Mouse (Mus musculus) C2C12 (cell line): ENCODE results near the gene Zfr.

Source experiments
- CEBPB ChIP-seq: IDR thresholded peaks from one replicate; pipeline ENCODE4 v1.6.1; 2011; ENCODE audit warnings: low read depth, mild to moderate bottlenecking, control low read depth, moderate library complexity
- CTCF ChIP-seq: IDR thresholded peaks from one replicate; pipeline ENCODE4 v1.5.1; 2011; ENCODE audit not compliant: control insufficient read depth, insufficient read depth, insufficient read length
- MAX ChIP-seq: IDR thresholded peaks from one replicate; pipeline ENCODE4 v1.6.1; 2011; ENCODE audit warnings: mild to moderate bottlenecking, control low read depth
- MYOD1 ChIP-seq: IDR thresholded peaks from one replicate; pipeline ENCODE4 v1.6.1; 2011; ENCODE audit warnings: low read depth; ENCODE audit not compliant: control insufficient read depth, insufficient read length
- USF1 ChIP-seq: IDR thresholded peaks from one replicate; pipeline ENCODE4 v1.6.1; 2011; ENCODE audit warnings: low read depth, mild to moderate bottlenecking, control low read depth, moderate library complexity

- no peak for TF ChIP-seq USF1
- no peak for TF ChIP-seq CTCF
- TF ChIP-seq MAX: no peak
- TF ChIP-seq MYOD1: no peak
- no peak for TF ChIP-seq CEBPB
Observed at GRCm38 (mm10) chr15:12226908-12227307, 109.3 kb downstream of the Zfr start.
